Mouse (Mus musculus) heart, adult 2 months (tissue): ENCODE measurements around the gene Pgm5. TPM values are rescaled to one million over a fixed set of nuclear protein-coding genes. Genes with fewer than 3 reads are reported as not detected.

Experiments used
- DNase-seq, 2 experiments: peaks; one replicate each; pipeline ENCODE4 v3.0.0; 2021
- H3K27ac ChIP-seq: fragments of 200-600 bp; 2 replicates; pipeline ENCODE4 v1.8.1; 2022
- H3K27me3 ChIP-seq: fragments of 200-500 bp; 2 replicates; pipeline ENCODE4 v1.6.1; 2012; ENCODE audit warnings: mild to moderate bottlenecking, low read length, inconsistent platforms, mixed read lengths; ENCODE audit not compliant: control insufficient read depth, insufficient read depth
- H3K36me3 ChIP-seq: fragments of 200-500 bp; 2 replicates; pipeline ENCODE4 v1.6.1; 2012; ENCODE audit warnings: low read length, inconsistent platforms; ENCODE audit not compliant: control insufficient read depth, insufficient read depth
- H3K4me1 ChIP-seq: fragments of 200-500 bp; 2 replicates; pipeline ENCODE4 v1.6.1; 2011; ENCODE audit warnings: low read length; ENCODE audit not compliant: control insufficient read depth, insufficient read depth
- H3K4me3 ChIP-seq: fragments of 200-600 bp; 2 replicates; pipeline ENCODE4 v1.8.1; 2022
- H3K79me2 ChIP-seq: fragments of 200-500 bp; replicated peaks from 2 replicates; pipeline ENCODE4 v1.6.1; 2012; ENCODE audit warnings: mild to moderate bottlenecking, inconsistent platforms, low read length, moderate library complexity, mixed read lengths; ENCODE audit not compliant: control insufficient read depth, insufficient read depth
- H3K9ac ChIP-seq: fragments of 200-500 bp; 2 replicates; pipeline ENCODE4 v1.6.1; 2012; ENCODE audit warnings: low read depth, mild to moderate bottlenecking, control low read depth, inconsistent platforms, low read length, mixed read lengths
- CTCF ChIP-seq: fragments of 200-600 bp; IDR thresholded peaks from 2 replicates; pipeline ENCODE4 v1.8.1; 2022; ENCODE audit warnings: antibody characterized with exemption, mild to moderate bottlenecking, moderate library complexity
- EP300 ChIP-seq: fragments of 200-500 bp; IDR thresholded peaks from 2 replicates; pipeline ENCODE4 v1.6.1; 2011; ENCODE audit warnings: low read depth, low read length, control low read depth; ENCODE audit not compliant: insufficient read depth
- POLR2A ChIP-seq: fragments of 200-500 bp; IDR thresholded peaks from 2 replicates; pipeline ENCODE4 v1.6.1; 2011; ENCODE audit warnings: mild to moderate bottlenecking, low read depth, low read length, control low read depth; ENCODE audit not compliant: insufficient read depth
- WGBS: fragments of 180-500 bp; shearing (Covaris S2); methylation state at CpG from one replicate; pipeline ENCODE4 v1.1.7; 2018; 5-methylcytosine and 5-hydroxymethylcytosine counted together
- intact Hi-C: fragments of 180-260 bp; cut with DNase I; formaldehyde crosslinking; loops from one replicate; pipeline ENCODE4 v1.15.1; 2025
- polyA plus RNA-seq: library from polyadenylated mRNA; depleted of rRNA; stranded (reverse); fragments of >200 nt; gene quantifications from 2 replicates; pipeline ENCODE4 v1.2.3, GENCODE M21; 2012
- total RNA-seq, 2 experiments: library from RNA; stranded (reverse); gene quantifications; 2 replicates each; pipeline ENCODE4 v1.2.3; 2021

Gene Pgm5
- total and polyA plus RNA-seq, 3 experiments: 48.6 to 103 (median 93.8) TPM

DNA sequence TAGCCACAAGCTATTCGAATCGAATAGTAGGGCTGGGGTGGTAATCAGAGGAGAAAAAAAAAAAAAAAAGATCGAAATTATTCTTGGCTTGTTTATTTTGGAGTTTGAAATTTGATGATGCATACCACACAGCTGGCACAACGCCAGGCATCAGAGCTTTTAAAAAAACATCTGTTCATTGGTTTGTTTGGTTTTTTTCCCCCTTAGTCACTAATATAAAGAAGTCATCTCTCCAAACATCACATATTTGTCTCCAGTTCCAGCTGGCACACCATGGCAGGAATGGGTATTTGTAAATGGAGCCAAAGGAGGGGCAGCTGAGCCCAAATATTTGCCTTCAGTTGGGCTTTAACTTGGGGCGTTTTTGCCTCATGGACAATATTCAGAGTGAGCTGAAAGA is 131.0 kb downstream of the Pgm5 start:
- DNase-seq: no peak
- intact Hi-C loops: no loop called here
- H3K79me2 ChIP-seq: no peaks in the 10 kb centered on the region
- H3K4me3 ChIP-seq: no peak overlapping the region
- no peaks in the 10 kb centered on the region for H3K27me3 ChIP-seq
- H3K4me1 ChIP-seq: peaks cover 3% of the 10 kb centered on the region
- 38% methylated on average over 5 of the region's 5 CpGs for WGBS
- H3K27ac ChIP-seq: no peak overlapping the region
- peaks cover 3% of the 10 kb centered on the region for H3K36me3 ChIP-seq
- H3K9ac ChIP-seq: no peak overlapping the region
- TF ChIP-seq EP300: no peak
- TF ChIP-seq POLR2A: no peak
- TF ChIP-seq CTCF: no peak

DNA sequence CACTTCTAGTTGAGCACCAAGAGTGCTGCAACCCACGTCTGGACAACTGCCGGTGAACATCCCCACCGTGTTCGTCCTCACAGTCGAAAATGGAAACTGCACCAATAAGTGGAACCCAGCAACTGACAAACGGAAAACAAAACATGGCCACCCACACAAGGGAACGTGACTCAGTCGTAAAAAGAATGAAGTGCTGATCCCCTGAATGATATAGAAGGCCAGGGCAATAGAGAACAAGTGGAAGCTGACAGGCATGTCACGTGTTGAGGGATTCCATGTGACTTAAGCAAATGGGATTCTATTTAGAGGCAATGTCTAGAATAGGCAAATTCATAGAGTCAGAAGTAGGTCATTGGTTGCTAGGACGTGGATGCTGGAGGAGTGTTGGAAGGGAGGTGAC is 137.3 kb downstream of the Pgm5 start:
- no peak for TF ChIP-seq EP300
- TF ChIP-seq POLR2A: no peak
- no peak for TF ChIP-seq CTCF
- intact Hi-C loops: no loop called here
- no peak overlapping the region for H3K27ac ChIP-seq
- no peaks in the 10 kb centered on the region; the same call in 1 of the 2 replicates for H3K4me1 ChIP-seq
- 70% methylated on average over 10 of the region's 10 CpGs for WGBS
- no peak overlapping the region for H3K9ac ChIP-seq
- no peak for DNase-seq
- H3K79me2 ChIP-seq: no peaks in the 10 kb centered on the region
- no peak overlapping the region for H3K4me3 ChIP-seq
- H3K36me3 ChIP-seq: peaks cover 4% of the 10 kb centered on the region; the same call in 1 of the 2 replicates
- no peaks in the 10 kb centered on the region for H3K27me3 ChIP-seq

DNA sequence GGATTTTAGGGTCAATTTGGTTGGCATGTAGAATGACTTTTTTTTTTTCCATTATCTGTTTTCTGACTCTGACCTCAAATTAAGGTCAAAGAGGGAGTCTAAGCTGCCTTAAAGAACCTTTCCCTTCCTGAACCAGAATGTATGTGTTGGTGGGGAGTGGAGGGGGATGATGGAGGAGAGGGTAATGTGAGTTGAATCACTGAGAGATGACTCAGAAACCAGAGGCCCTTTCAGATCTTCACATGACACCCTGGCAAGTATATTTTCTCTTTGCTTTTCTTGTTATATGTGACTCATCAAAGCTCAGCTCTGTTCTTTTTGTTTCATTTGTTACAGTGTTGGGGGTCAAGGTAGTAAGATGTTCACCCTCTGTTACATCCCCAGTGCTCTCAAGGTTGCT is 141.2 kb downstream of the Pgm5 start:
- peaks cover 4% of the 10 kb centered on the region; the same call in 1 of the 2 replicates for H3K36me3 ChIP-seq
- no peak overlapping the region for H3K27ac ChIP-seq
- no peaks in the 10 kb centered on the region for H3K27me3 ChIP-seq
- intact Hi-C loops: no loop called here
- H3K4me3 ChIP-seq: no peak overlapping the region
- no peaks in the 10 kb centered on the region for H3K79me2 ChIP-seq
- no peaks in the 10 kb centered on the region; the same call in 1 of the 2 replicates for H3K4me1 ChIP-seq
- no peak overlapping the region for H3K9ac ChIP-seq
- no peak for TF ChIP-seq EP300
- DNase-seq: no peak

DNA sequence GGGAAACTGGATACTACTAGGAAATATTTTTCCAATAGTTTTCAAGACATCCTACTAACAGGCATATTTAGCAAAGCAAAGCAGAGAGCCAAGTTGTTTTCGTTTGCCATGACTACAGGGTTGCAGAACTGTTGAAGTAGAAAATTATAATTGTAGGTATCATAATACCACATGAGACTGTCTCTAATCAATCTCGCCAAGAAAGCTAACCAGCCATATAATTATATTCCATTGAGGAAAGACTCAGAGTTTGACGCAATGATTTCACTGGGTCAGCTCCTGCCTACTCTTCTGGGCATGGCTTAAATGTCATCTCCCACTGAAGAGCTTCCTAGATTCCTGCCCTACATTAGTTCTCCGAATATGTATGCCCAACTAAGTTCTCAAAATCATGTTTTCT is 142.2 kb downstream of the Pgm5 start:
- intact Hi-C loops: no loop called here
- no peak overlapping the region for H3K4me3 ChIP-seq
- H3K27me3 ChIP-seq: no peaks in the 10 kb centered on the region
- H3K27ac ChIP-seq: no peak overlapping the region
- no peak for DNase-seq
- H3K4me1 ChIP-seq: no peaks in the 10 kb centered on the region
- H3K79me2 ChIP-seq: no peaks in the 10 kb centered on the region
- 88% methylated on average over 4 of the region's 4 CpGs for WGBS
- H3K36me3 ChIP-seq: no peaks in the 10 kb centered on the region; the same call in 1 of the 2 replicates
- no peak for TF ChIP-seq CTCF
- TF ChIP-seq EP300: no peak
- no peak for TF ChIP-seq POLR2A
- no peak overlapping the region for H3K9ac ChIP-seq

DNA sequence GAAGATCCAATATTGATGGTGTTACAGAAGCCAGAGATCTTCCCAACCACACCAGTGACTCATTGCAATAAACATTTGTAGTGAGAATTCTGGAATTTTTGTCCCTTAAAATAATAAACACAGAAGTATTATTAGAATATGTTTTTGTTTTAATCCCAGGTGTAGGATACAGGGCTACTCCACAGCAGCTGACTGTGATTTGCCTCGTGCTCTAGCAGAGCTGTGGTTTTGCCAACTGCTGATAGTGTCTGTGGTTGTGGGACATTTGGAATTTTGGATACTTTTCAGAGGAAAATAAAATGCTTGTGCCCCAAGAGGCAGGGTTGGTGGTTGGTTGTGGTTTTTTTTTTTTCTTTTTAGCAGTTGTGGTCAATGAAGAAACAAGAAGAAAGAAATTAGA is 143.6 kb downstream of the Pgm5 start:
- TF ChIP-seq CTCF: no peak
- TF ChIP-seq POLR2A: no peak
- Histone ChIP-seq H3K27ac (no peak overlapping the region), H3K4me3 (no peak overlapping the region), H3K27me3 (no peaks in the 10 kb centered on the region), H3K79me2 (no peaks in the 10 kb centered on the region), H3K9ac (no peak overlapping the region), H3K4me1 (no peaks in the 10 kb centered on the region), H3K36me3 (no peaks in the 10 kb centered on the region; the same call in 1 of the 2 replicates)
- intact Hi-C loops: no loop called here
- no peak for DNase-seq
- WGBS: 59% methylated on average over 1 of the region's 1 CpGs

DNA sequence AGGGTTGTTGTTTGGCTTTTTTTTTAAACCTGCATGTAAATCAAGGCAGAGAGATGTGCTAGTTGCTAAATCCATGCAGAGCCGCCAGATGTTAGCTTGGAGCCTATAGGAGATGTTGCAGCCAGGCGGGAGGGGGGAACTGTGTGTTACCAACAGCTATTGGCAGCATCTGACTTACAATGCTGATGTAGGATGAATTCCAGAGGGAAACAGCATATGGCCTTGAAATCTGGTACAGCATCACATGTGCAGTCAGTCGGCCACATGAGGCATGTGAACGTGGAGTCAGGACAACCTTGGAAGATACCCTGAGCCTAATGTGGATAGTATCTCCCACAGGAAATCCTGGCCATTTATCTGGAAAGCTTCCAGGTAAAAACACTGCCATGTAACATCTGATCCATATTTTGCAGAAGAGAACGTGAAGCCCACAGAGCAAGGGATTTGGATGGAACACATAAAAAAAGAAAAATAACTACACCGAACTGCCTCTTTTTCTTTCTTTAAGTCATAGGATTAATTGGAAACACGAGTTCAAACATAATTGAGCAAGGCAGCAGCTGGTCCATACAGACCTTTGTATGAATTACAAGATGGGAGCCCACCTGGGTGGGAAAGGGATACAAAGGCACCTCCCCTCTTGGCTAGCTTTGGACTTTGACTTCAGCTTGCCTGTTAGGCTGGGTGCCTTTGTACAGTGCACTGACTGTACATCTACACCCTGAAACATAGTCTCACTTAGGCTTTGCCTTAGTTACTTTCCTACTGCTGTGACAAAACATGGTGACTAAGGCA is 145.2 kb downstream of the Pgm5 start:
- TF ChIP-seq CTCF (no peak), EP300 (no peak), POLR2A (no peak)
- no peak for DNase-seq
- no peak overlapping the region for H3K4me3 ChIP-seq
- no peak overlapping the region for H3K27ac ChIP-seq
- H3K4me1 ChIP-seq: no peaks in the 10 kb centered on the region
- intact Hi-C loops: no loop called here
- H3K27me3 ChIP-seq: no peaks in the 10 kb centered on the region
- WGBS: 73% methylated on average over 7 of the region's 7 CpGs
- no peaks in the 10 kb centered on the region for H3K79me2 ChIP-seq
- H3K36me3 ChIP-seq: no peaks in the 10 kb centered on the region; the same call in 1 of the 2 replicates
- H3K9ac ChIP-seq: no peak overlapping the region
